Mouse (Mus musculus) MEL (cell line): ENCODE data around the gene Efna4.

ENCODE experiments used
- CTCF ChIP-seq, 3 experiments: IDR thresholded peaks in 2 of 3; conservative IDR thresholded peaks in 1 of 3; 2 replicates each; pipeline ENCODE4 v1.5.1; 2011 to 2012; ENCODE audit warnings: low read length in 3 of 3, low read depth in 2 of 3, mild to moderate bottlenecking in 2 of 3, improper control_type of control experiment in 1 of 3, inconsistent platforms in 1 of 3, mixed read lengths in 1 of 3, moderate library complexity in 1 of 3; ENCODE audit not compliant: control insufficient read depth in 1 of 3, insufficient read depth in 1 of 3, poor library complexity in 1 of 3, severe bottlenecking in 1 of 3
- EP300 ChIP-seq, 2 experiments: IDR thresholded peaks; 2 replicates each; pipeline ENCODE4 v1.6.1; 2011; ENCODE audit warnings: improper control_type of control experiment in 2 of 2, low read length in 2 of 2, low read depth in 1 of 2, mild to moderate bottlenecking in 1 of 2
- MAFK ChIP-seq: IDR thresholded peaks from 2 replicates; pipeline ENCODE4 v1.6.1; 2011; ENCODE audit warnings: low read depth, mild to moderate bottlenecking, low read length, improper control_type of control experiment, borderline replicate concordance
- POLR2A ChIP-seq, 2 experiments: IDR thresholded peaks; 2 replicates each; pipeline ENCODE4 v1.6.1; 2011 to 2012; ENCODE audit warnings: low read length in 2 of 2, mild to moderate bottlenecking in 2 of 2, control low read depth in 1 of 2, improper control_type of control experiment in 1 of 2, low read depth in 1 of 2, moderate library complexity in 1 of 2; ENCODE audit not compliant: control insufficient read depth in 1 of 2, insufficient read depth in 1 of 2, poor library complexity in 1 of 2

- TF ChIP-seq CTCF (IDR thresholded peaks at IDR 0.05 in 2 of 3, conservative IDR thresholded peaks at IDR 0.05 in 1 of 3; ENCODE audit: control insufficient read depth in 1 of 3, insufficient read depth in 1 of 3, low read depth in 2 of 3, low read length in 3 of 3, poor library complexity in 1 of 3, severe bottlenecking in 1 of 3): peak; percentile 95 to 99 (median 97)
- no peak for TF ChIP-seq POLR2A (IDR thresholded peaks at IDR 0.05; ENCODE audit: control insufficient read depth in 1 of 2, insufficient read depth in 1 of 2, low read depth in 1 of 2, low read length in 2 of 2, poor library complexity in 1 of 2)
- TF ChIP-seq EP300 (IDR thresholded peaks at IDR 0.05; ENCODE audit: low read depth in 1 of 2, low read length in 2 of 2): no peak
- no peak for TF ChIP-seq MAFK
Measured at GRCm38 (mm10) chr3:89340465-89340864, 2.6 kb upstream of the Efna4 start.
